Mouse (Mus musculus) forebrain, embryonic 14.5 days (tissue): ENCODE data around the gene Mib2. TPM values are rescaled to one million over a fixed set of nuclear protein-coding genes. Genes with fewer than 3 reads are reported as not detected.
A peak's percentile ranks its signal among the peaks of the same experiment; 100 is the strongest.
"Not testable (repeated sequence)": the region's sequence is repeated elsewhere in the genome, so short reads cannot be mapped to it uniquely, and the experiment has no call there.

Experiments used
- ATAC-seq: fragments of 200-750 bp; cut with Nextera tagmentation; 2 replicates; pipeline ENCODE4 v1.8.0; 2017; ENCODE audit warnings: mild to moderate bottlenecking, moderate library complexity
- DNase-seq: peaks from one replicate; pipeline ENCODE4 v3.0.0-alpha.2; 2015; ENCODE audit warnings: low spot score
- H3K27ac ChIP-seq: fragments of 300-500 bp; sonication (generic); 2 replicates; pipeline ENCODE4 v1.5.1; 2014; ENCODE audit warnings: low read depth, mild to moderate bottlenecking, control low read depth, low read length, moderate library complexity
- H3K27me3 ChIP-seq: fragments of 300-500 bp; sonication (generic); replicated peaks from 2 replicates; pipeline ENCODE4 v1.6.1; 2014; ENCODE audit warnings: low read length, control low read depth, mixed read lengths; ENCODE audit not compliant: control insufficient read depth, insufficient read depth
- H3K36me3 ChIP-seq: fragments of 300-500 bp; sonication (generic); 2 replicates; pipeline ENCODE4 v1.6.1; 2014; ENCODE audit warnings: low read length, control low read depth; ENCODE audit not compliant: control insufficient read depth, insufficient read depth
- H3K4me1 ChIP-seq: fragments of 300-500 bp; sonication (generic); 2 replicates; pipeline ENCODE4 v1.6.1; 2014; ENCODE audit warnings: antibody characterized with exemption, low read length, control low read depth; ENCODE audit not compliant: control insufficient read depth, insufficient read depth
- H3K4me2 ChIP-seq: fragments of 300-500 bp; sonication (generic); 2 replicates; pipeline ENCODE4 v1.6.1; 2014; ENCODE audit warnings: mild to moderate bottlenecking, control low read depth, low read length
- H3K4me3 ChIP-seq: fragments of 300-500 bp; sonication (generic); 2 replicates; pipeline ENCODE4 v1.5.1; 2014; ENCODE audit warnings: low read depth, low read length, control low read depth
- H3K9ac ChIP-seq: fragments of 300-500 bp; sonication (generic); 2 replicates; pipeline ENCODE4 v1.6.1; 2014; ENCODE audit warnings: mild to moderate bottlenecking, low read length, control low read depth, moderate library complexity
- H3K9me3 ChIP-seq: fragments of 300-500 bp; sonication (generic); replicated peaks from 2 replicates; pipeline ENCODE4 v1.6.1; 2016; ENCODE audit warnings: low read length, control low read depth, mixed read lengths; ENCODE audit not compliant: control insufficient read depth
- WGBS: fragments of 180-500 bp; shearing (Covaris S2); extraction: QIAGEN DNeasy Blood & Tissue Kit; methylation state at CpG from one replicate; pipeline ENCODE4 v1.1.7; 2014; 5-methylcytosine and 5-hydroxymethylcytosine counted together
- polyA plus RNA-seq: library from polyadenylated mRNA; unstranded; fragments of >200 nt; fragmentation: Nextera tagmentation; extraction: Ambion mirVana; gene quantifications from 2 replicates; pipeline ENCODE4 v1.2.1, GENCODE M21; 2014

The Mib2 gene
- polyA plus RNA-seq, 1 experiment from 2014 or later, result 25.2 TPM

- not testable (repeated sequence) for H3K27me3 ChIP-seq, H3K27ac ChIP-seq, ATAC-seq, H3K4me1 ChIP-seq, DNase-seq, H3K4me2 ChIP-seq, H3K9me3 ChIP-seq, H3K9ac ChIP-seq, H3K4me3 ChIP-seq
- H3K36me3 ChIP-seq, result peaks cover 90% of the 10 kb centered on the region
- WGBS, result 94% methylated on average over 2 of the region's 2 CpGs
Observed at GRCm38 (mm10) chr4:155645308-155645707, 23.7 kb downstream of the Mib2 start, which contains the start of gene Gm10563. Gene Gm10563 (minus strand): TSS chr4:155645408.

GRCm38 (mm10) chr4:155643531-155643930 lies 25.5 kb downstream of the Mib2 start:
- no peak overlapping the region for H3K4me3 ChIP-seq
- no peak overlapping the region for H3K27ac ChIP-seq
- WGBS, result 92% methylated on average over 1 of the region's 1 CpGs
- H3K4me2 ChIP-seq, result no peak overlapping the region
- DNase-seq (no peak), ATAC-seq (no peak)
- H3K9ac ChIP-seq, result no peak overlapping the region
- no peaks in the 10 kb centered on the region for H3K27me3 ChIP-seq
- H3K4me1 ChIP-seq, result no peaks in the 10 kb centered on the region
- H3K36me3 ChIP-seq, result peaks cover 86% of the 10 kb centered on the region
- no peaks in the 10 kb centered on the region for H3K9me3 ChIP-seq

- ATAC-seq (no peak), DNase-seq (no peak)
- H3K36me3 ChIP-seq, result peaks cover 88% of the 10 kb centered on the region
- H3K27ac ChIP-seq, result no peak overlapping the region
- H3K4me2 ChIP-seq, result no peak overlapping the region
- no peaks in the 10 kb centered on the region for H3K4me1 ChIP-seq
- H3K9ac ChIP-seq, result no peak overlapping the region
- H3K9me3 ChIP-seq, result no peaks in the 10 kb centered on the region
- H3K27me3 ChIP-seq, result no peaks in the 10 kb centered on the region
- H3K4me3 ChIP-seq, result no peak overlapping the region
Observed at GRCm38 (mm10) chr4:155635766-155636499, 33.1 kb downstream of the Mib2 start.

- no peak overlapping the region for H3K4me2 ChIP-seq
- no peak overlapping the region for H3K9ac ChIP-seq
- H3K27me3 ChIP-seq, result no peaks in the 10 kb centered on the region
- H3K4me1 ChIP-seq, result peaks cover 3% of the 10 kb centered on the region; the same call in 1 of the 2 replicates
- no peak for ATAC-seq
- no peaks in the 10 kb centered on the region for H3K9me3 ChIP-seq
- no peak overlapping the region for H3K27ac ChIP-seq
- no peak overlapping the region for H3K4me3 ChIP-seq
- WGBS, result 91% methylated on average over 6 of the region's 6 CpGs
- peaks cover 85% of the 10 kb centered on the region for H3K36me3 ChIP-seq
- DNase-seq, result no peak
Observed at GRCm38 (mm10) chr4:155630267-155630666, 38.7 kb downstream of the Mib2 start.

- Histone ChIP-seq H3K36me3 (peaks cover 56% of the 10 kb centered on the region), H3K4me1 (peaks cover 8% of the 10 kb centered on the region; the same call in 1 of the 2 replicates), H3K4me2 (peak within 1 kb of the TSS; percentile 80), H3K9me3 (no peaks in the 10 kb centered on the region), H3K27ac (peak within 1 kb of the TSS; percentile 81), H3K27me3 (no peaks in the 10 kb centered on the region), H3K4me3 (peak within 1 kb of the TSS; percentile 84), H3K9ac (peak within 1 kb of the TSS; percentile 71)
- DNase-seq (peak; percentile 100), ATAC-seq (peak; percentile 100)
- under 1% methylated on average over 84 of the region's 84 CpGs for WGBS
Observed at GRCm38 (mm10) chr4:155624338-155625291, 44.4 kb downstream of the Mib2 start, which contains the start of gene Cdk11b. Gene Cdk11b (plus strand): TSS chr4:155624854.

GRCm38 (mm10) chr4:155618321-155618720 lies 50.7 kb downstream of the Mib2 start:
- no peaks in the 10 kb centered on the region for H3K9me3 ChIP-seq
- H3K4me3 ChIP-seq, result no peak overlapping the region
- H3K27ac ChIP-seq, result no peak overlapping the region
- H3K36me3 ChIP-seq, result peaks cover 82% of the 10 kb centered on the region
- H3K9ac ChIP-seq, result no peak overlapping the region
- H3K4me2 ChIP-seq, result no peak overlapping the region
- no peak for DNase-seq
- WGBS, result 98% methylated on average over 5 of the region's 5 CpGs
- no peak for ATAC-seq
- H3K4me1 ChIP-seq, result no peaks in the 10 kb centered on the region
- no peaks in the 10 kb centered on the region for H3K27me3 ChIP-seq

- H3K9me3 ChIP-seq, result no peaks in the 10 kb centered on the region
- H3K27ac ChIP-seq, result no peak overlapping the region
- no peak for ATAC-seq
- no peak overlapping the region for H3K4me2 ChIP-seq
- H3K36me3 ChIP-seq, result peaks cover 80% of the 10 kb centered on the region
- H3K27me3 ChIP-seq, result no peaks in the 10 kb centered on the region
- H3K4me3 ChIP-seq, result no peak overlapping the region
- DNase-seq, result no peak
- H3K4me1 ChIP-seq, result no peaks in the 10 kb centered on the region
- H3K9ac ChIP-seq, result no peak overlapping the region
- WGBS, result 95% methylated on average over 3 of the region's 3 CpGs
Observed at GRCm38 (mm10) chr4:155613264-155613663, 55.7 kb downstream of the Mib2 start.

- H3K9ac ChIP-seq, result no peak overlapping the region
- DNase-seq (no peak), ATAC-seq (no peak)
- H3K9me3 ChIP-seq, result no peaks in the 10 kb centered on the region
- H3K27me3 ChIP-seq, result no peaks in the 10 kb centered on the region
- no peak overlapping the region for H3K27ac ChIP-seq
- WGBS, result 93% methylated on average over 3 of the region's 3 CpGs
- no peak overlapping the region for H3K4me2 ChIP-seq
- H3K4me1 ChIP-seq, result no peaks in the 10 kb centered on the region
- peaks cover 66% of the 10 kb centered on the region for H3K36me3 ChIP-seq
- no peak overlapping the region for H3K4me3 ChIP-seq
Observed at GRCm38 (mm10) chr4:155611860-155612259, 57.1 kb downstream of the Mib2 start.
